Mouse (Mus musculus): ENCODE data around the gene Kcnk4. TPM values are rescaled to one million over a fixed set of nuclear protein-coding genes. Genes with fewer than 3 reads are reported as not detected.

The Kcnk4 gene
- polyA plus RNA-seq, 1 experiment = not detected

DNA sequence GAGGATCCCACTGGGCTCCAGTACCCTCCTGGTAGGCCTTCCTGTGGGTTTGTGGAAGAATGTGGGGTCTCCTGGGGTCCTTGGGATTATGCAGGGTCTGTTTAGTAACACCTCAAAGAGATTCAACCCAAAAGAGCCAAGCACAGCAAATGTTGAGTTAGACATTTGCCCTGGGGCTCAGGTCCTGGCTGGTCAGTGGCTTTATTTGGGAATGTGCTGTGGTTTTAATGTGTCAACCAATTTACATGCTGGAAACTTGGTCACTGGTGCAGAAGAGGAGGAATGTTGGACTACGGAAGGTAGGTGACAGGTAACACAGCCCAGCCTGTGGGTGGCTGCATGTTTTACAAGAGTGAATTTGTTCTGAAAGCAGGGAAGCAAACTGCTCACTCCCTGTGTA, 31.3 kb downstream of the Kcnk4 start:
- TF ChIP-seq GATA1 (IDR thresholded peaks at IDR 0.05; ENCODE audit: low read length) = no peak

- TF ChIP-seq GATA1 (IDR thresholded peaks at IDR 0.05; ENCODE audit: low read length) = no peak
Measured at GRCm38 (mm10) chr19:6899641-6900040, 34.7 kb downstream of the Kcnk4 start.

- no peak for TF ChIP-seq GATA1 (IDR thresholded peaks at IDR 0.05; ENCODE audit: low read length)
Measured at GRCm38 (mm10) chr19:6893731-6894451, 40.4 kb downstream of the Kcnk4 start.

- TF ChIP-seq GATA1 (IDR thresholded peaks at IDR 0.05; ENCODE audit: low read length) = no peak
Measured at GRCm38 (mm10) chr19:6892512-6892911, 41.8 kb downstream of the Kcnk4 start.

GRCm38 (mm10) chr19:6877965-6878364, 56.4 kb downstream of the Kcnk4 start:
- TF ChIP-seq GATA1 (IDR thresholded peaks at IDR 0.05; ENCODE audit: low read length) = no peak

DNA sequence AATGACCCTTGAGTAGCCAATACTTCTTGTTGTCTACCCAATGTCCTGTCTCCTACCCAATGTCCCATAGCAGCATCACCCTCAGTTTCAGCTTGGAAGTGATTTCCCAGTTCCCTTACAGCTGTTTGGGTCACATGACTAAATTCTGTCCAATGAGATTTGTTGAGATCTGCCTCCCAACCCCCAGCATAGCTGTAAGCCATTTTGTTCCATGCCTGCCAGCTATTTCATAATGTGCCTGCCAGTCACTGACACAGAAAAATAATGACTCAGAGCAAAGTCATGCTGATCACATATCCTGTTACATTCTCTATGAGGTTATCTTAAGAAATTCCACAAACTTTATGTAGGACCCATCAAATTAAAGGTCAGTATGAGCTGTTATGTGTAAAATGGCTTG, 57.5 kb downstream of the Kcnk4 start:
- TF ChIP-seq GATA1 (IDR thresholded peaks at IDR 0.05; ENCODE audit: low read length) = no peak

GRCm38 (mm10) chr19:6875834-6876233, 58.5 kb downstream of the Kcnk4 start:
- no peak for TF ChIP-seq GATA1 (IDR thresholded peaks at IDR 0.05; ENCODE audit: low read length)

GRCm38 (mm10) chr19:6874257-6874656, 60.1 kb downstream of the Kcnk4 start:
- no peak for TF ChIP-seq GATA1 (IDR thresholded peaks at IDR 0.05; ENCODE audit: low read length)

Other genes with a start within 250 kb of the Kcnk4 start
- gene Rps6ka4, start 93.9 kb downstream of the Kcnk4 start, polyA plus RNA-seq (2012) = 50.6 and 57.4 TPM in 2 replicates
- 73.0 and 102 TPM in 2 replicates for gene Ccdc88b, start 76.3 kb downstream of the Kcnk4 start, polyA plus RNA-seq (2012)
- 247 and 344 TPM in 2 replicates for gene Trmt112, start 24.8 kb downstream of the Kcnk4 start, polyA plus RNA-seq (2012)
- 190 and 217 TPM in 2 replicates for gene Prdx5, start 24.4 kb downstream of the Kcnk4 start, polyA plus RNA-seq (2012)
- gene Esrra, start 12.7 kb downstream of the Kcnk4 start, polyA plus RNA-seq (2012) = 31.8 and 38.0 TPM in 2 replicates
- not detected in 2 replicates for gene Catsperz, start 9.1 kb downstream of the Kcnk4 start, polyA plus RNA-seq (2012)
- gene Bad, start 7.3 kb upstream of the Kcnk4 start, polyA plus RNA-seq (2012) = 88.9 and 90.9 TPM in 2 replicates
- 46.8 and 52.9 TPM in 2 replicates for gene Gpr137, start 8.0 kb upstream of the Kcnk4 start, polyA plus RNA-seq (2012)
- 628 and 766 TPM in 2 replicates for gene Ppp1r14b, start 40.5 kb upstream of the Kcnk4 start, polyA plus RNA-seq (2012)
- 23.1 and 24.7 TPM in 2 replicates for gene Plcb3, start 42.0 kb upstream of the Kcnk4 start, polyA plus RNA-seq (2012)
- gene Fkbp2, start 46.0 kb upstream of the Kcnk4 start, polyA plus RNA-seq (2012) = 182 and 256 TPM in 2 replicates
- gene Vegfb, start 53.1 kb upstream of the Kcnk4 start, polyA plus RNA-seq (2012) = 158 and 169 TPM in 2 replicates
- 20.6 and 23.1 TPM in 2 replicates for gene Dnajc4, start 58.1 kb upstream of the Kcnk4 start, polyA plus RNA-seq (2012)
- gene Nudt22, start 61.6 kb upstream of the Kcnk4 start, polyA plus RNA-seq (2012) = 30.5 and 39.5 TPM in 2 replicates
- gene Trpt1, start 61.6 kb upstream of the Kcnk4 start, polyA plus RNA-seq (2012) = 1.0 and 1.7 TPM in 2 replicates
- gene Fermt3, start 85.0 kb upstream of the Kcnk4 start, polyA plus RNA-seq (2012) = 903 and 1,003 TPM in 2 replicates
- 144 and 252 TPM in 2 replicates for gene Stip1, start 105.5 kb upstream of the Kcnk4 start, polyA plus RNA-seq (2012)
- 13.8 and 18.3 TPM in 2 replicates for gene Macrod1, start 122.3 kb upstream of the Kcnk4 start, polyA plus RNA-seq (2012)
- not detected in 2 replicates for gene Flrt1, start 171.2 kb upstream of the Kcnk4 start, polyA plus RNA-seq (2012)